Mouse (Mus musculus): ENCODE data around the gene Cfd. TPM values are rescaled to one million over a fixed set of nuclear protein-coding genes. Genes with fewer than 3 reads are reported as not detected.
"Not testable (repeated sequence)": the region's sequence is repeated elsewhere in the genome, so short reads cannot be mapped to it uniquely, and the experiment has no call there.

Gene Cfd
- polyA plus RNA-seq, 1 experiment from 2014 or later, result not detected

GRCm38 (mm10) chr10:79889386-79889785 lies 1.3 kb upstream of the Cfd start:
- Histone ChIP-seq H3K36me3 (ENCODE audit: inconsistent target) (no peaks in the 10 kb centered on the region), H3K79me2 (ENCODE audit: inconsistent target) (no peaks in the 10 kb centered on the region), H3K27ac (no peak overlapping the region), H3K4me3 (ENCODE audit: inconsistent target) (no peak overlapping the region)
- WGBS (ENCODE audit: missing documents), result 0% methylated on average over 2 of the region's 2 CpGs

GRCm38 (mm10) chr10:79892451-79893118 lies 1.9 kb downstream of the Cfd start:
- H3K27ac ChIP-seq; H3K36me3 ChIP-seq (ENCODE audit: inconsistent target); H3K79me2 ChIP-seq (ENCODE audit: inconsistent target); H3K4me3 ChIP-seq (ENCODE audit: inconsistent target): not testable (repeated sequence)
- 42% methylated on average over 17 of the region's 22 CpGs for WGBS (ENCODE audit: missing documents)

GRCm38 (mm10) chr10:79896306-79896705 lies 5.7 kb downstream of the Cfd start:
- no peaks in the 10 kb centered on the region for H3K36me3 ChIP-seq (ENCODE audit: inconsistent target)
- 98% methylated on average over 14 of the region's 16 CpGs for WGBS (ENCODE audit: missing documents)

GRCm38 (mm10) chr10:79896814-79897213 lies 6.2 kb downstream of the Cfd start:
- Histone ChIP-seq H3K4me3 (ENCODE audit: inconsistent target) (no peak overlapping the region), H3K36me3 (ENCODE audit: inconsistent target) (no peaks in the 10 kb centered on the region), H3K79me2 (ENCODE audit: inconsistent target) (no peaks in the 10 kb centered on the region), H3K27ac (no peak overlapping the region)
- WGBS (ENCODE audit: missing documents), result 79% methylated on average over 13 of the region's 13 CpGs

More at GRCm38 (mm10) chr10:79896306-79896705, 5.7 kb downstream of the Cfd start:
- no peak overlapping the region for H3K27ac ChIP-seq
- H3K79me2 ChIP-seq (ENCODE audit: inconsistent target), result no peaks in the 10 kb centered on the region
- H3K4me3 ChIP-seq (ENCODE audit: inconsistent target), result no peak overlapping the region

GRCm38 (mm10) chr10:79897316-79898245 lies 6.9 kb downstream of the Cfd start:
- 76% methylated on average over 20 of the region's 20 CpGs for WGBS (ENCODE audit: missing documents)
- H3K27ac ChIP-seq, result no peak overlapping the region
- no peaks in the 10 kb centered on the region for H3K36me3 ChIP-seq (ENCODE audit: inconsistent target)
- no peak overlapping the region for H3K4me3 ChIP-seq (ENCODE audit: inconsistent target)
- H3K79me2 ChIP-seq (ENCODE audit: inconsistent target), result no peaks in the 10 kb centered on the region

- Histone ChIP-seq H3K4me3 (ENCODE audit: inconsistent target) (no peak overlapping the region), H3K36me3 (ENCODE audit: inconsistent target) (0 out of 2 replicates have a peak, but pooled peaks cover 10% of the 10 kb centered on the region), H3K79me2 (ENCODE audit: inconsistent target) (no peaks in the 10 kb centered on the region), H3K27ac (no peak overlapping the region)
- 69% methylated on average over 2 of the region's 2 CpGs for WGBS (ENCODE audit: missing documents)
These were observed 10.3 kb downstream of the Cfd start for GRCm38 (mm10) chr10:79900951-79901410.

- Histone ChIP-seq H3K79me2 (ENCODE audit: inconsistent target) (peaks cover 3% of the 10 kb centered on the region; the same call in 1 of the 2 replicates), H3K36me3 (ENCODE audit: inconsistent target) (peaks cover 14% of the 10 kb centered on the region; the same call in 1 of the 2 replicates), H3K27ac (no peak overlapping the region), H3K4me3 (ENCODE audit: inconsistent target) (no peak overlapping the region)
- WGBS (ENCODE audit: missing documents), result 96% methylated on average over 9 of the region's 9 CpGs
These were observed 16.1 kb downstream of the Cfd start for GRCm38 (mm10) chr10:79906712-79907111.

- 97% methylated on average over 10 of the region's 10 CpGs for WGBS (ENCODE audit: missing documents)
- Histone ChIP-seq H3K36me3 (ENCODE audit: inconsistent target) (peaks cover 20% of the 10 kb centered on the region; the same call in 1 of the 2 replicates), H3K79me2 (ENCODE audit: inconsistent target) (peaks cover 3% of the 10 kb centered on the region; the same call in 1 of the 2 replicates), H3K4me3 (ENCODE audit: inconsistent target) (no peak overlapping the region), H3K27ac (no peak overlapping the region)
These were observed 16.8 kb downstream of the Cfd start for GRCm38 (mm10) chr10:79907415-79907814.

GRCm38 (mm10) chr10:79908167-79909091 lies 17.8 kb downstream of the Cfd start, which contains the start of gene Med16:
Gene Med16, minus strand, starts transcription at chr10:79908923.
- 1% methylated on average over 49 of the region's 52 CpGs for WGBS (ENCODE audit: missing documents)
- Histone ChIP-seq H3K36me3 (ENCODE audit: inconsistent target) (peaks cover 20% of the 10 kb centered on the region; the same call in 1 of the 2 replicates), H3K27ac (peak within 1 kb of the TSS; percentile 71), H3K4me3 (ENCODE audit: inconsistent target) (peak within 1 kb of the TSS; percentile 45), H3K79me2 (ENCODE audit: inconsistent target) (peaks cover 3% of the 10 kb centered on the region; the same call in 1 of the 2 replicates)

- 27% methylated on average over 14 of the region's 14 CpGs for WGBS (ENCODE audit: missing documents)
- H3K27ac ChIP-seq, result peak overlapping the region; percentile 71
- peaks cover 3% of the 10 kb centered on the region; the same call in 1 of the 2 replicates for H3K79me2 ChIP-seq (ENCODE audit: inconsistent target)
- H3K36me3 ChIP-seq (ENCODE audit: inconsistent target), result peaks cover 20% of the 10 kb centered on the region; the same call in 1 of the 2 replicates
- H3K4me3 ChIP-seq (ENCODE audit: inconsistent target), result peak overlapping the region; percentile 45; the same call in 1 of the 2 replicates
These were observed 18.7 kb downstream of the Cfd start for GRCm38 (mm10) chr10:79909092-79909922.

- H3K27ac ChIP-seq, result no peak within 1 kb of the TSS
- 92% methylated on average over 4 of the region's 4 CpGs for WGBS (ENCODE audit: missing documents)
- no peak within 1 kb of the TSS for H3K4me3 ChIP-seq (ENCODE audit: inconsistent target)
- H3K79me2 ChIP-seq (ENCODE audit: inconsistent target), result peaks cover 10% of the 10 kb centered on the region; the same call in 1 of the 2 replicates
- peaks cover 11% of the 10 kb centered on the region; the same call in 1 of the 2 replicates for H3K36me3 ChIP-seq (ENCODE audit: inconsistent target)
These were observed 19.9 kb downstream of the Cfd start, which contains the start of gene Gm26602 for GRCm38 (mm10) chr10:79910556-79910955. Gene Gm26602, plus strand, starts transcription at chr10:79910856.

GRCm38 (mm10) chr10:79912412-79912811 lies 21.8 kb downstream of the Cfd start:
- peaks cover 10% of the 10 kb centered on the region; the same call in 1 of the 2 replicates for H3K36me3 ChIP-seq (ENCODE audit: inconsistent target)
- 95% methylated on average over 20 of the region's 20 CpGs for WGBS (ENCODE audit: missing documents)
- H3K27ac ChIP-seq, result no peak overlapping the region
- no peak overlapping the region for H3K4me3 ChIP-seq (ENCODE audit: inconsistent target)
- peaks cover 21% of the 10 kb centered on the region; the same call in 1 of the 2 replicates for H3K79me2 ChIP-seq (ENCODE audit: inconsistent target)

Measured in macrophage (primary cell).